Mouse (Mus musculus) CD4-positive, CD25-positive, alpha-beta regulatory T cell, adult 2 months (primary cell): ENCODE measurements around the gene Sstr3.
A peak's percentile ranks its signal among the peaks of the same experiment; 100 is the strongest.

ENCODE experiments used
- DNase-seq: peaks from one replicate; pipeline ENCODE4 v3.0.0-alpha.2; 2012; ENCODE audit warnings: low read depth, low spot score

The Sstr3 gene

GRCm38 (mm10) chr15:78544561-78545001 is at the start of gene Sstr3:
TSS of gene Sstr3 (minus strand) at chr15:78544685.
- no peak for DNase-seq

DNA sequence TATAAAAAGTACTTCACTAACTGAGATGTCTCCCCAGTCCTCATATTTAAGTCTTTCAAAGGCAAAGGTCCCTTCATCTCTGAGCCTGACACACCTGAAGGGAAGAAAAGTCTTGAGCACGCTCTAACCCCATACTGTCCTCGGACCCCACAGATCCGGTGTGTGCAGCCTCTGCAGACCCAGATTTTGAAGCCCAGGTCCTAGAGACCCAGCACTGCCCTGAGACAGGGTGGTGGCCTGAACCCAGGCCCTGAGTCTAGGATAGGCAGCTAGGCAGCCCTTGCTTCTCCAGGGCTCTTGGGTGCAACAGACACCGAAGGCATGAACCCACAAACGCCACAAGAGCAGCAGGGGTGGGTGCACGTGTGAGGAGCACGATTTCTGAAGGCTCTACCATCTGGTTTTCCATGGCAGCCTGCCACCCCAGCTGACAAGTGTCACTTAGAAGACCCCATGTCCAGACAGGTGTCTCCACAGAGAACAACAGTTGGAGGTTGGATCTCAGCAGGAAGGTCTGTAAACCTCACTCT is 49.5 kb upstream of the Sstr3 start:
- DNase-seq, result no peak

- peak; percentile 61 for DNase-seq
Observed at GRCm38 (mm10) chr15:78592452-78592968, 48.0 kb upstream of the Sstr3 start.

DNA sequence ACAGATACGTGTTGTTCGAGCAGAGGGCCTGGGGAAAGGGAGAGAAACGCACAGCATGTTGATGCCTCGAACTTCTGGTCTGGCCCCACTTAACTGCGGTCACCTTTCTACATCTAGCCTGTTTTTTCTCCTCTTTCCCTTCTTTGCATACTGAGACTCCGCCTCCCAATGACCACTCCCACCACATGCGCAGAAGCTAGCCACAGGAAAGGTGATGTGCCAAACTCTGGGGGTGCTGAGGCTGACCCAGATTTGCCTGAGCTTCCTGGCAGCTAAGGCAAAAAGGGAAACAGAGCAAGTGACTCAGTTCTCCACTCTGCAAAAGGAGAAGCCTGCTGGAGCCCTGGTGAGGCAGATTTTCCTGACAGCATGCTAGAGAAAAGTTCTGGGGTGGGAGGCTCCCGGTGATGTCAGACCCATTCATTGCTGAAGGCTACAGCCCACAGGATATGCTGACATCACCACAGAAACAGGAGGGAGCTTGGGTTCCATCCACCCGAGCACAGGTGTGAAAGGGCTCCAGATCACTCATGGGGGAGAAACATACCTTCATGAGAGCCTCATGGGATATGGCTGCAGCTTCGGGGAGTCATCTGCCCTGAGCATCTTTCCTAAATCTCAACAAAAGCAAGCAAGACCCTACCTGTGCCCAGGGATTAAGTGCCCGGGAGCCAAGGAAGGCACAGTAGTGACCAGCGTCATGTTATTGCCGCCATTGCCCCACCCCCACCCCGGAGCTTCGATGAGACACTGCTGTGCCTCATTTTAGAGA is 47.4 kb upstream of the Sstr3 start:
- peak; percentile 79 for DNase-seq

- peak; percentile 56 for DNase-seq
Observed at GRCm38 (mm10) chr15:78590785-78591184, 46.3 kb upstream of the Sstr3 start.

DNA sequence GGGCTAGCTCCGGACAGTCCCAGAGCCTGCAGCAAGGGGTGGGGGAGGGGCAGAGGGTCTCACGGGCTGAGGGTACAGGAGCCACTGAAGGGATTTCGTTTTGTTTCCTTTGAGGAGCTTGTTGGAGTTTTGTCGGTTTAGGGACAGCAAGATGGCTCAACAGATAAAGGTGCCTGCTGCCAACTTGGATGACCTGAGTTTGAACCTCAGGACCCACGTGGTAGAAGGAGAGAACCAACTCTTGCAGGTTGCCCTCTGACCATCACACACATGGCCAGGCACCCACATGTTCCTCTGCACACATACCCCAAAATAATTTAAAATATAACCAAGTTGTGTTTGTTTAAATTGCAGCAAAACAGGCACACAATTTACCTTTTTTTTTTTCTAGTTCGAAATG is 45.5 kb upstream of the Sstr3 start:
- no peak for DNase-seq

- DNase-seq, result no peak
Observed at GRCm38 (mm10) chr15:78588900-78589299, 44.4 kb upstream of the Sstr3 start.

GRCm38 (mm10) chr15:78588049-78588448 is 43.6 kb upstream of the Sstr3 start:
- DNase-seq, result no peak

- DNase-seq, result peak; percentile 91
Observed at GRCm38 (mm10) chr15:78587050-78587994, 42.8 kb upstream of the Sstr3 start.

DNA sequence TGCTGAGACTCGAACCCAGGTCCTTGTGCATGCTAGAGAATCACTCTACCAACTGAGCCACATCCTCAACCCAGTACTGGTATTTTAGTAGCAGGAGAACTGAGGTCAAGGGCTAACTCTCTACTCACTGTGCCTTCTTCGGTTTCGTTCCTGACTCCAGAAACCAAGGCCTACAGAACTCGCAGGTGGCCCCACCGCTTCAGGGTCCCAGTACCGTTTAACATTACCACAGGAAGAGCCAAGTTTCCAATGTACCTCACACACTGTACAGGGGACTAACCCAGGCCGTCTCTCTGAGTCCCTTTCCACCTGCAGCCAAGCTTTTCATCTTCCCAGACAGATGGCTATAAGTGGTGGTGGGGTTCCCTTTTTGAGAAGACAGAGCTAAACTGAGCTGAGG is 40.9 kb upstream of the Sstr3 start:
- no peak for DNase-seq

GRCm38 (mm10) chr15:78583352-78583751 is 38.9 kb upstream of the Sstr3 start:
- DNase-seq, result no peak

GRCm38 (mm10) chr15:78576284-78576810 is 31.9 kb upstream of the Sstr3 start:
- peak; percentile 72 for DNase-seq

GRCm38 (mm10) chr15:78572658-78573397 is 28.3 kb upstream of the Sstr3 start, which contains the start of gene Rac2:
TSS of gene Rac2 (minus strand) at chr15:78572783.
- peak; percentile 77 for DNase-seq

DNA sequence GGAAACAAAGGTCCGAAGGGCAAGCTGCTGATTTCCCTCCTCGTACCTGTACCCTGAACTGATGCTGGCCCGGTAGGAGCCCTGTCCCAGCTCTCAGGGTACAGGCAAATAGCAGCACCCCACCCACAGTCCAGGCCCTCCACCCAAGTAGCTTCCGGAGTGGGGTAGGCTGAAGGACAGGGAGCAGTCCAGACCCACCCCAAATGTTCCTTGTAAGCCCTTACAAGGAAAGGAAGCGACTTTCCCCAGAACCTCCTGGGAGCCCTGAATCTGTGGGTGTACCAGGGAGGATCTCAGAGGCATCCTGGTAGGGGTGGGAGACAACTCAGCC is 27.8 kb upstream of the Sstr3 start:
- DNase-seq, result no peak

GRCm38 (mm10) chr15:78571554-78572269 is 27.2 kb upstream of the Sstr3 start:
- DNase-seq, result peak; percentile 84

- DNase-seq, result no peak
Observed at GRCm38 (mm10) chr15:78570170-78570569, 25.7 kb upstream of the Sstr3 start.

- DNase-seq, result peak; percentile 41
Observed at GRCm38 (mm10) chr15:78567608-78568120, 23.2 kb upstream of the Sstr3 start.

DNA sequence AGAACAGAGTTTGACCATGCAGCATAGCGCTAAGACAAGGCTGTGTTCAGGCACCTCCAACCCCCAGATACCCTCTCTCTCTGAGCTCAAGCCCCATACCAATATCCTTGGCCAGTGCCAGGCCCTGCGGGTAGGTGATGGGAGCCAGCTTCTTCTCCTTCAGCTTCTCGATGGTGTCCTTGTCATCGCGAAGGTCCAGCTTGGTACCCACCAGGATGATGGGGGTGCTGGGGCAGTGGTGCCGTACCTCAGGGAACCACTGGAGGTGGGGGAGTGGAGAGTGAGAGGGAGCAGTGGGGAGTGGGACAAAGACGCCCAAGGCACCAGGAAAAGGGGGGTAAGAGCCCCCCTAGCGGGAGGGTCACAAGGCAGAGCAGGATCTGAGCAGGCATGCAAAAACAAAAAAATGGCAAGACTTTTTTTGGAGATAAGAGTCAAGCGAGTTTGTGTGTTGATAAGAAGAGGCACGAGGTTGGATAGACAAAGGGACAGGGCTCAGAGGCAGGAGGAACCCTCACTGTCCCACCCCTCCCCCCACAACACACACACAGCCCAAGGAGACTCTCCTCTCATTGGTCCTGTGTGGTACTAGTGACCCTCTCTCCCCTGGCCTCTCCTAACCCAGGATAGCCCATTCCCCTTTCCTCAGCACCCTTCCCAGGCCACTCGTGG is 20.4 kb upstream of the Sstr3 start:
- no peak for DNase-seq

GRCm38 (mm10) chr15:78563937-78564336 is 19.5 kb upstream of the Sstr3 start:
- DNase-seq, result peak; percentile 88

DNA sequence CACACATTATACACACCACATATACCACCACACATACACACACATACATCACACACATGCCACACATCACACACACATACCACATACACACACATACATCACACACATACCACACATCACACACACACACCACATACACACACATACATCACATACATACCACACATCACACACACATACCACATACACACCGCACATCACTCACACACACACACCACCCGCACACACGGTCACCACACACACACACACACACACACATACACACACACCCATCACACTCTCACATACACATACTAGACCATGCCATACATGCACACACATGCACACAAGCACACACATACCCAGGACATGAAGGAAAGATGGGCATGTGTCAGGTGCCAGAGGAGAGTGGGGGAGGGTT is 18.9 kb upstream of the Sstr3 start:
- no peak for DNase-seq
